Mouse (Mus musculus) frontal cortex, postnatal 10 days (tissue): ENCODE measurements around the gene Pou2f1.
A peak's percentile ranks its signal among the peaks of the same experiment; 100 is the strongest.

Source experiments
- DNase-seq, 2 experiments: peaks; one replicate each; pipeline ENCODE4 v3.0.0; 2022; ENCODE audit warnings: low spot score in 2 of 2, mixed read lengths in 1 of 2

Gene Pou2f1

GRCm38 (mm10) chr1:165961676-165962364, 40.7 kb downstream of the Pou2f1 start:
- DNase-seq = no peak

GRCm38 (mm10) chr1:165958159-165958558, 44.3 kb downstream of the Pou2f1 start:
- no peak for DNase-seq

- no peak for DNase-seq
Measured at GRCm38 (mm10) chr1:165948214-165948813, 54.2 kb downstream of the Pou2f1 start.

GRCm38 (mm10) chr1:165943270-165943669, 59.2 kb downstream of the Pou2f1 start:
- no peak for DNase-seq

GRCm38 (mm10) chr1:165935466-165935818, 67.0 kb downstream of the Pou2f1 start:
- DNase-seq = no peak

GRCm38 (mm10) chr1:165934648-165935465, 67.6 kb downstream of the Pou2f1 start:
- DNase-seq = peak in 1 of 2 experiments; percentile 60

GRCm38 (mm10) chr1:165933915-165934647, 68.4 kb downstream of the Pou2f1 start:
- DNase-seq = no peak

GRCm38 (mm10) chr1:165932842-165933241, 69.6 kb downstream of the Pou2f1 start:
- DNase-seq = no peak

GRCm38 (mm10) chr1:165930510-165930909, 72.0 kb downstream of the Pou2f1 start:
- no peak for DNase-seq

- DNase-seq = no peak
Measured at GRCm38 (mm10) chr1:165927507-165928279, 74.8 kb downstream of the Pou2f1 start.

GRCm38 (mm10) chr1:165925207-165925606, 77.3 kb downstream of the Pou2f1 start:
- no peak for DNase-seq

GRCm38 (mm10) chr1:165922488-165922887, 80.0 kb downstream of the Pou2f1 start:
- DNase-seq = no peak

GRCm38 (mm10) chr1:165921026-165921425, 81.5 kb downstream of the Pou2f1 start:
- no peak for DNase-seq

GRCm38 (mm10) chr1:165914416-165914801, 88.1 kb downstream of the Pou2f1 start:
- DNase-seq = no peak

- no peak for DNase-seq
Measured at GRCm38 (mm10) chr1:165913720-165914415, 88.6 kb downstream of the Pou2f1 start.

GRCm38 (mm10) chr1:165909471-165909870, 93.0 kb downstream of the Pou2f1 start:
- DNase-seq = no peak

- DNase-seq = no peak
Measured at GRCm38 (mm10) chr1:165908806-165909205, 93.7 kb downstream of the Pou2f1 start.

- DNase-seq = no peak
Measured at GRCm38 (mm10) chr1:165908153-165908552, 94.3 kb downstream of the Pou2f1 start.

GRCm38 (mm10) chr1:165903596-165903995, 98.9 kb downstream of the Pou2f1 start:
- no peak for DNase-seq

GRCm38 (mm10) chr1:165891686-165892085, 110.8 kb downstream of the Pou2f1 start:
- DNase-seq = no peak
